Mouse (Mus musculus) urinary bladder, postnatal 10 days (tissue): Measurements from ENCODE around the gene Gm20873.
"Not testable (repeated sequence)": the region's sequence is repeated elsewhere in the genome, so short reads cannot be mapped to it uniquely, and the experiment has no call there.

Source experiments
- DNase-seq: peaks from one replicate; pipeline ENCODE4 v3.0.0; 2022; ENCODE audit warnings: low spot score

The Gm20873 gene

GRCm38 (mm10) chrY:6266798-6267197, at the start of gene Gm20873:
TSS of gene Gm20873 (plus strand) at chrY:6267098.
- not testable (repeated sequence) for DNase-seq

- DNase-seq = not testable (repeated sequence)
Measured at GRCm38 (mm10) chrY:6237895-6238294, 29.0 kb upstream of the Gm20873 start, which contains the start of gene Gm21746. TSS of gene Gm21746 (minus strand) at chrY:6237995.
